In genomic region chr1:91820531-91820930, GRCm38 (mm10) we compare ENCODE assay signal across 21 mouse cellular contexts. TPM values are rescaled to one million over a fixed set of nuclear protein-coding genes. Genes with fewer than 3 reads are reported as not detected.
A peak's percentile ranks its signal among the peaks of the same experiment; 100 is the strongest.
DNase-seq lines count a peak whose midpoint lies in the region; ATAC-seq lines count a peak whose summit lies in the region.
"Had no signal": no experiment of that assay in that cellular context is flagged by ENCODE, and none has a peak within 500 bp of the region (broad histone marks: within the 10 kb centered on the region; RNA-seq: fewer than 3 reads in every experiment).

No protein-coding gene starts in this region.

- no peak for ATAC-seq in embryonic facial prominence, embryonic 13.5 days (ENCODE audit: insufficient number of reproducible peaks, insufficient read depth, low FRiP score, low TSS enrichment, low read depth)
- ATAC-seq in embryonic facial prominence, embryonic 14.5 days (ENCODE audit: low read depth): no peak; the same call in 1 of the 2 replicates
- ATAC-seq: forebrain, embryonic 13.5 days; inflammation-experienced regulatory T-cells, adult 6 months; intestine, postnatal 0 days had no signal

- H3K4me1 ChIP-seq in embryonic facial prominence, embryonic 13.5 days: peaks cover 42% of the 10 kb centered on the region
- peaks cover 35% of the 10 kb centered on the region for H3K4me1 ChIP-seq in embryonic facial prominence, embryonic 10.5 days
- H3K4me1 ChIP-seq in embryonic facial prominence, embryonic 14.5 days (ENCODE audit: control insufficient read depth, insufficient read depth, low read length): peaks cover 22% of the 10 kb centered on the region
- H3K4me1 ChIP-seq: hindbrain, embryonic 15.5 days had no signal

- H3K4me3 ChIP-seq in embryonic facial prominence, embryonic 13.5 days: no peak overlapping the region
- H3K4me3 ChIP-seq in embryonic facial prominence, embryonic 10.5 days: no peak overlapping the region
- H3K4me3 ChIP-seq in embryonic facial prominence, embryonic 14.5 days (ENCODE audit: low read depth, low read length): no peak overlapping the region
- H3K4me3 ChIP-seq: forebrain, embryonic 13.5 days; heart, adult 2 months; heart, embryonic 15.5 days; hindbrain, embryonic 10.5 days; hindbrain, embryonic 15.5 days had no signal

- 0 out of 2 replicates have a peak, but pooled peaks cover 3% of the 10 kb centered on the region for H3K36me3 ChIP-seq in embryonic facial prominence, embryonic 13.5 days
- peaks cover 13% of the 10 kb centered on the region for H3K36me3 ChIP-seq in embryonic facial prominence, embryonic 10.5 days (replicated peaks)
- H3K36me3 ChIP-seq in embryonic facial prominence, embryonic 14.5 days (ENCODE audit: control insufficient read depth, insufficient read depth, low read length): no peaks in the 10 kb centered on the region
- H3K36me3 ChIP-seq: heart, embryonic 15.5 days; hindbrain, embryonic 10.5 days; hindbrain, embryonic 15.5 days had no signal

- WGBS in embryonic facial prominence, embryonic 13.5 days: 60% methylated on average over 10 of the region's 10 CpGs
- WGBS in embryonic facial prominence, embryonic 10.5 days: 89% methylated on average over 10 of the region's 10 CpGs
- WGBS in embryonic facial prominence, embryonic 14.5 days: 46% methylated on average over 10 of the region's 10 CpGs

- no peaks in the 10 kb centered on the region for H3K27me3 ChIP-seq in embryonic facial prominence, embryonic 13.5 days
- H3K27me3 ChIP-seq in embryonic facial prominence, embryonic 10.5 days (replicated peaks; ENCODE audit: low read depth, poor library complexity, severe bottlenecking): no peaks in the 10 kb centered on the region
- H3K27me3 ChIP-seq in embryonic facial prominence, embryonic 14.5 days (replicated peaks; ENCODE audit: control insufficient read depth, insufficient read depth, low read length): no peaks in the 10 kb centered on the region
- H3K27me3 ChIP-seq: forebrain, embryonic 13.5 days; heart, embryonic 15.5 days; hindbrain, embryonic 15.5 days had no signal

- no peaks in the 10 kb centered on the region for H3K9me3 ChIP-seq in embryonic facial prominence, embryonic 13.5 days
- H3K9me3 ChIP-seq in embryonic facial prominence, embryonic 10.5 days: no peaks in the 10 kb centered on the region
- no peaks in the 10 kb centered on the region for H3K9me3 ChIP-seq in embryonic facial prominence, embryonic 14.5 days (ENCODE audit: control insufficient read depth, low read length)
- H3K9me3 ChIP-seq: forebrain, embryonic 13.5 days; heart, embryonic 15.5 days; hindbrain, embryonic 10.5 days; hindbrain, embryonic 15.5 days had no signal

- intact Hi-C loops in left cerebral cortex, postnatal 4 days (cut with DNase I): no loop called here
- intact Hi-C loops in left cerebral cortex, postnatal 25 days (cut with DNase I): no loop called here

- no peak for DNase-seq in embryonic facial prominence, embryonic 10.5 days (ENCODE audit: low spot score)
- DNase-seq in left cerebral cortex, postnatal 4 days: peak; percentile 26
- no peak for DNase-seq in left cerebral cortex, postnatal 25 days (ENCODE audit: low spot score in 2 of 2)
- peak; percentile 51 for DNase-seq in retina, postnatal 1 day
- DNase-seq in retina, embryonic 14.5 days (ENCODE audit: low spot score): no peak
- DNase-seq in embryonic facial prominence, embryonic 14.5 days (ENCODE audit: low spot score): peak; percentile 47
- DNase-seq: adrenal gland, adult 2 months; adrenal gland, postnatal 25 days; cerebellum, adult 8-10 months; gastrocnemius, postnatal 14 days; heart, adult 2 months; heart, postnatal 14 days had no signal

- H3K4me2 ChIP-seq in embryonic facial prominence, embryonic 13.5 days: peak overlapping the region; percentile 3; the same call in 1 of the 2 replicates
- H3K4me2 ChIP-seq in embryonic facial prominence, embryonic 14.5 days (ENCODE audit: low read depth, low read length): 0 out of 2 replicates have a peak overlapping the region, but pooled peaks have one; percentile 0
- H3K4me2 ChIP-seq: forebrain, embryonic 13.5 days; heart, embryonic 11.5 days; heart, embryonic 15.5 days; hindbrain, embryonic 15.5 days had no signal

- 0 out of 2 replicates have a peak overlapping the region, but pooled peaks have one; percentile 17 for H3K9ac ChIP-seq in embryonic facial prominence, embryonic 13.5 days
- H3K9ac ChIP-seq in embryonic facial prominence, embryonic 14.5 days (ENCODE audit: low read depth, low read length): 0 out of 2 replicates have a peak overlapping the region, but pooled peaks have one; percentile 20
- H3K9ac ChIP-seq: forebrain, embryonic 13.5 days; heart, embryonic 15.5 days; hindbrain, embryonic 15.5 days had no signal

- no peak overlapping the region for H3K27ac ChIP-seq in embryonic facial prominence, embryonic 13.5 days
- H3K27ac ChIP-seq in embryonic facial prominence, embryonic 10.5 days (replicated peaks): no peak overlapping the region
- no peak overlapping the region for H3K27ac ChIP-seq in embryonic facial prominence, embryonic 14.5 days (replicated peaks; ENCODE audit: low read depth, low read length)
- H3K27ac ChIP-seq: forebrain, embryonic 13.5 days; heart, adult 2 months; heart, embryonic 15.5 days; hindbrain, embryonic 10.5 days; hindbrain, embryonic 15.5 days had no signal

RNA-seq across cellular contexts. Expression of gene Twist2, which starts 19.3 kb away (rescaled TPM):
- polyA plus RNA-seq in embryonic facial prominence, embryonic 13.5 days (2015; fragmentation: Nextera tagmentation; extraction: Ambion mirVana): 92.9 and 101 TPM in 2 replicates
- 53.8 and 55.3 TPM in 2 replicates for polyA plus RNA-seq in embryonic facial prominence, embryonic 10.5 days (2016; fragmentation: Nextera tagmentation; extraction: Ambion mirVana)
- 1 to 10 TPM in 1 of 2 experiments, under 1 TPM in 1; 0.52 to 1.1 TPM for total RNA-seq in left cerebral cortex, postnatal 4 days (2021)
- 1 to 10 TPM; 1.1 to 1.6 TPM for total RNA-seq in left cerebral cortex, postnatal 25 days (2021)
- 46.4 and 50.9 TPM in 2 replicates for polyA plus RNA-seq in embryonic facial prominence, embryonic 14.5 days (2014; fragmentation: Nextera tagmentation; extraction: Ambion mirVana)
- total RNA-seq: CH12.LX had no signal
- polyA plus RNA-seq: inflammation-experienced regulatory T-cells, adult 6 months had no signal

Comparison
In these comparisons a context has a peak if more than half of its experiments do, and no peak if none do; other contexts are left out.
1. DNase-seq: peak in left cerebral cortex, postnatal 4 days (single experiment), retina, postnatal 1 day (single experiment) and embryonic facial prominence, embryonic 14.5 days (single experiment); none in embryonic facial prominence, embryonic 10.5 days (single experiment), left cerebral cortex, postnatal 25 days (0 of 2) and retina, embryonic 14.5 days (single experiment).